In genomic region chr6:129512367-129512766, GRCm38 (mm10) we compare ENCODE assay signal across 30 mouse cellular contexts. TPM values are rescaled to one million over a fixed set of nuclear protein-coding genes. Genes with fewer than 3 reads are reported as not detected.
DNase-seq lines count a peak whose midpoint lies in the region; ATAC-seq and TF ChIP-seq lines count a peak whose summit lies in the region.
"Had no signal": no experiment of that assay in that cellular context is flagged by ENCODE, and none has a peak within 500 bp of the region (broad histone marks: within the 10 kb centered on the region; RNA-seq: fewer than 3 reads in every experiment).

Gene Tmem52b (plus strand): TSS chr6:129512555.

- H3K27ac ChIP-seq in lung, embryonic 14.5 days (ENCODE audit: low read depth): peak within 1 kb of the TSS; percentile 26; the same call in 1 of the 2 replicates
- peak within 1 kb of the TSS; percentile 78 for H3K27ac ChIP-seq in stomach, embryonic 15.5 days
- H3K27ac ChIP-seq: embryonic facial prominence, embryonic 13.5 days; forebrain, embryonic 13.5 days; hindbrain, embryonic 10.5 days; midbrain, embryonic 10.5 days had no signal

- no peak for DNase-seq in lung, embryonic 14.5 days
- no peak for DNase-seq in lung, postnatal 25 days (ENCODE audit: low spot score)
- DNase-seq in kidney, adult 9 months: peak; percentile 68
- DNase-seq in kidney, postnatal 10 days: peak; percentile 24
- no peak for DNase-seq in left cerebral cortex, postnatal 4 days
- no peak for DNase-seq in retina, postnatal 1 day
- no peak for DNase-seq in layer of hippocampus, postnatal 14 days (ENCODE audit: low spot score in 2 of 2)
- DNase-seq: adrenal gland, postnatal 25 days; cerebellum, adult 8-10 months; cerebellum, postnatal 36 days; thymus, postnatal 14 days had no signal

- intact Hi-C loops in left cerebral cortex, postnatal 4 days (cut with DNase I): no loop called here

- TF ChIP-seq CTCF in lung, embryonic 14.5 days (IDR thresholded peaks at IDR 0.05; ENCODE audit: low read depth): no peak

- H3K27me3 ChIP-seq in lung, embryonic 14.5 days (ENCODE audit: insufficient read depth, low read length): no peaks in the 10 kb centered on the region
- H3K27me3 ChIP-seq in stomach, embryonic 15.5 days (replicated peaks): no peaks in the 10 kb centered on the region
- H3K27me3 ChIP-seq: embryonic facial prominence, embryonic 13.5 days; forebrain, embryonic 13.5 days had no signal

- H3K9ac ChIP-seq in lung, embryonic 14.5 days: no peak within 1 kb of the TSS
- H3K9ac ChIP-seq in stomach, embryonic 15.5 days: no peak within 1 kb of the TSS
- H3K9ac ChIP-seq: embryonic facial prominence, embryonic 13.5 days; forebrain, embryonic 13.5 days had no signal

- H3K36me3 ChIP-seq in lung, embryonic 14.5 days (ENCODE audit: insufficient read depth): no peaks in the 10 kb centered on the region
- no peaks in the 10 kb centered on the region for H3K36me3 ChIP-seq in stomach, embryonic 15.5 days
- H3K36me3 ChIP-seq: embryonic facial prominence, embryonic 13.5 days; hindbrain, embryonic 10.5 days; midbrain, embryonic 10.5 days had no signal

- H3K4me3 ChIP-seq in lung, embryonic 14.5 days (ENCODE audit: low read depth, low read length): no peak within 1 kb of the TSS
- no peak within 1 kb of the TSS for H3K4me3 ChIP-seq in stomach, embryonic 15.5 days (replicated peaks)
- H3K4me3 ChIP-seq: embryonic facial prominence, embryonic 13.5 days; forebrain, embryonic 13.5 days; hindbrain, embryonic 10.5 days; midbrain, embryonic 10.5 days had no signal

- no peak for ATAC-seq in lung, embryonic 14.5 days (ENCODE audit: insufficient read depth)
- ATAC-seq in stomach, embryonic 15.5 days (ENCODE audit: insufficient read depth, low FRiP score, low read depth): no peak
- ATAC-seq: activated CD4-positive, CD25-positive, alpha-beta regulatory T cell, adult 4 months; forebrain, embryonic 13.5 days; hindbrain, embryonic 16.5 days; lung, postnatal 0 days; midbrain, embryonic 16.5 days had no signal

- WGBS in lung, embryonic 14.5 days: 59% methylated on average over 3 of the region's 3 CpGs
- 48% methylated on average over 3 of the region's 3 CpGs for WGBS in stomach, embryonic 15.5 days

- no peaks in the 10 kb centered on the region for H3K9me3 ChIP-seq in lung, embryonic 14.5 days (ENCODE audit: low read depth, low read length)
- no peaks in the 10 kb centered on the region for H3K9me3 ChIP-seq in stomach, embryonic 15.5 days
- H3K9me3 ChIP-seq: embryonic facial prominence, embryonic 13.5 days; forebrain, embryonic 13.5 days; hindbrain, embryonic 10.5 days; midbrain, embryonic 10.5 days had no signal

- no peak within 1 kb of the TSS; the same call in 1 of the 2 replicates for H3K4me2 ChIP-seq in lung, embryonic 14.5 days
- H3K4me2 ChIP-seq in stomach, embryonic 15.5 days: peak within 1 kb of the TSS; percentile 17; the same call in 1 of the 2 replicates
- H3K4me2 ChIP-seq: embryonic facial prominence, embryonic 13.5 days; forebrain, embryonic 13.5 days had no signal

- peaks cover 17% of the 10 kb centered on the region for H3K4me1 ChIP-seq in lung, embryonic 14.5 days (ENCODE audit: insufficient read depth)
- peaks cover 14% of the 10 kb centered on the region for H3K4me1 ChIP-seq in stomach, embryonic 15.5 days
- H3K4me1 ChIP-seq: embryonic facial prominence, embryonic 13.5 days; forebrain, embryonic 13.5 days; hindbrain, embryonic 10.5 days; midbrain, embryonic 10.5 days had no signal

RNA-seq across cellular contexts. Expression of gene Tmem52b, which starts in this region (rescaled TPM):
- polyA plus RNA-seq in lung, embryonic 14.5 days (2014; fragmentation: Nextera tagmentation; extraction: Ambion mirVana): 0.47 and 0.55 TPM in 2 replicates
- 0.30 TPM in 1 of 2 replicates, not detected in the other for polyA plus RNA-seq in stomach, embryonic 15.5 days (2015; fragmentation: Nextera tagmentation; extraction: Ambion mirVana)
- not detected for total RNA-seq in left cerebral cortex, postnatal 4 days (2021)
- not detected for total RNA-seq in layer of hippocampus, postnatal 14 days (2021)
- total RNA-seq: adrenal gland, postnatal 25 days; gastrocnemius, adult 18-20 months; gastrocnemius, postnatal 4 days; heart, adult 8-10 months; layer of hippocampus, postnatal 25 days; liver, adult 2 months had no signal
- polyA plus RNA-seq: activated CD4-positive, CD25-positive, alpha-beta regulatory T cell, adult 4 months; brain, embryonic 14.5 days; embryonic facial prominence, embryonic 13.5 days; forebrain, embryonic 13.5 days; heart, postnatal 0 days; hindbrain, embryonic 10.5 days; hindbrain, embryonic 16.5 days; liver, adult 2 months; liver, embryonic 16.5 days; lung, postnatal 0 days; midbrain, embryonic 10.5 days; midbrain, embryonic 16.5 days; neural tube, embryonic 14.5 days; small intestine, adult 2 months had no signal

Comparison
In these comparisons a context has a peak if more than half of its experiments do, and no peak if none do; other contexts are left out.
1. DNase-seq: peak in kidney, adult 9 months (single experiment) and kidney, postnatal 10 days (single experiment); none in lung, embryonic 14.5 days (single experiment), lung, postnatal 25 days (single experiment), left cerebral cortex, postnatal 4 days (single experiment), retina, postnatal 1 day (single experiment) and layer of hippocampus, postnatal 14 days (0 of 2).